Mouse (Mus musculus) G1E (cell line): Measurements from ENCODE around the gene Wdr12. TPM values are rescaled to one million over a fixed set of nuclear protein-coding genes. Genes with fewer than 3 reads are reported as not detected.

Experiments
- ATAC-seq: 2 replicates; pipeline ENCODE4 v1.8.0; 2016; ENCODE audit warnings: mild to moderate bottlenecking; ENCODE audit not compliant: insufficient number of reproducible peaks, poor library complexity, low FRiP score, severe bottlenecking; ENCODE audit errors: extremely low read depth
- DNase-seq: peaks from one replicate; pipeline ENCODE4 v3.0.0; 2012; ENCODE audit warnings: low spot score
- H3K27me3 ChIP-seq: 2 replicates; pipeline ENCODE4 v1.6.1; 2012; ENCODE audit warnings: mild to moderate bottlenecking, low read length, inconsistent platforms; ENCODE audit not compliant: insufficient read depth
- H3K36me3 ChIP-seq: replicated peaks from 2 replicates; pipeline ENCODE3; 2012; ENCODE audit warnings: mild to moderate bottlenecking, inconsistent platforms
- H3K4me1 ChIP-seq: 2 replicates; pipeline ENCODE4 v1.6.1; 2012; ENCODE audit warnings: low read depth, low read length, inconsistent platforms, mixed read lengths; ENCODE audit not compliant: insufficient read depth
- H3K4me3 ChIP-seq: 2 replicates; pipeline ENCODE4 v1.5.1; 2012; ENCODE audit warnings: low read depth, mild to moderate bottlenecking, inconsistent platforms, low read length, moderate library complexity, mixed read lengths
- H3K9me3 ChIP-seq: replicated peaks from 2 replicates; pipeline ENCODE4 v1.6.1; 2012; ENCODE audit warnings: inconsistent platforms
- CTCF ChIP-seq: IDR thresholded peaks from 2 replicates; pipeline ENCODE4 v1.5.1; 2012; ENCODE audit warnings: low read depth, low read length, inconsistent platforms, mixed read lengths
- GATA1 ChIP-seq: IDR thresholded peaks from 2 replicates; pipeline ENCODE4 v1.6.1; 2012; ENCODE audit warnings: borderline replicate concordance, low read length, inconsistent platforms, mixed read lengths
- GATA2 ChIP-seq: IDR thresholded peaks from 2 replicates; pipeline ENCODE4 v1.6.1; 2012; ENCODE audit warnings: low read depth, low read length, inconsistent platforms, borderline replicate concordance
- POLR2AphosphoS5 ChIP-seq: IDR thresholded peaks from 2 replicates; pipeline ENCODE4 v1.6.1; 2012; ENCODE audit warnings: low read depth, low read length, inconsistent platforms; ENCODE audit not compliant: insufficient replicate concordance
- TAL1 ChIP-seq: conservative IDR thresholded peaks from 2 replicates; pipeline ENCODE4 v1.6.1; 2012; ENCODE audit warnings: low read depth, low read length, inconsistent platforms, mixed read lengths
- polyA plus RNA-seq: library from polyadenylated mRNA; stranded (reverse); fragments of >175 nt; gene quantifications from 2 replicates; pipeline ENCODE4 v1.2.3, GENCODE M21; 2012
- total RNA-seq, 2 experiments: library from RNA; stranded (forward) in 1 of 2; stranded (reverse) in 1 of 2; fragments of 200-1000 nt in 1 of 2; fragments of >200 nt in 1 of 2; fragmentation: Nextera tagmentation in 1 of 2; gene quantifications; 2 replicates each; pipeline ENCODE4 v1.2.3; 2014 to 2017

Gene Wdr12
- total RNA-seq (2014; fragmentation: Nextera tagmentation): 133 and 142 TPM in 2 replicates
- total RNA-seq (2017): 171 and 174 TPM in 2 replicates
- polyA plus RNA-seq: 4.7 TPM in 2 replicates

DNA sequence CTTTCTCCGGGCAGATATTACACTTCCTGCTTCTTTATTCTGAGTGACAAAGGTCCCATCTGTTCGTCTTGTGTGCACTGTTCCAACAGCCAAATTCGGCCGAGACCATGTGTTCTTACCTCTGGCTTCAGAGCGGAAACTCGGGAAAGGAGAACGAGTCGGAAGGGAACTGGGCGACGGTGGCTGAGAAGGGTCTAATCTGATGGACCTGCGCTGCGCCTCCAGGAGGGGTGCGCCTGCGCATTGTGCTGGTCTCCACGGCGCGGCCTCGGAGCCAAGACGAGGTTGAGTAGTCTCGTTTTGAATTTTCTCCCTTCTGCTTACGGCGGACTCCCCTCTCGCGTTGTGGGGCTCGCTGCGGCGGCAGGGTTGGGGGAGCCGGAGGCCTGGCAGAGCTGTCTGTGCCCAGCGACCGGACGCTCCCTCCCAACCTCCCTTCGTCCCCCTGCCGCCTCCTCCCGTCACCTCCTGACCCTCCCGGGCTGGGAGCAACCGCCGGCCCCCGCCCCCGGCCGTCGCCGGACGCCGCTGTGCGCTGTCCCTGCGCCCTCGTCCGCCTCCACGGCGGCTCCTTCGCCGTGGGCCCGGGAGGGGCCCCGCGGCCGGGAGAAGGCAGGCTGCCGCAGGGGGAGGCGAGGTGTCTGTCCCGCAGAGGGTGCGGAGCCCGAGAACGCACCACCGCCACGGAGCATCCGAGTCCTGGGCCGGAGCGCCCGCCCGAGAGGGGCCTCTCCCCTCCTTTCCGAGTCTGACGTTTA lies at the start of gene Wdr12, which contains the start of gene Carf:
Gene Wdr12 (minus strand): TSS at position 622 of the 758 bp plus-strand sequence.
Gene Carf (plus strand): TSS at position 224 of the 758 bp plus-strand sequence.
- DNase-seq: peak; percentile 87
- Histone ChIP-seq H3K36me3 (peaks cover 27% of the 10 kb centered on the region), H3K4me3 (peak within 1 kb of the TSS; percentile 86), H3K27me3 (no peaks in the 10 kb centered on the region), H3K9me3 (no peaks in the 10 kb centered on the region), H3K4me1 (peaks cover 33% of the 10 kb centered on the region)
- peak; percentile 65 for ATAC-seq
- TF ChIP-seq POLR2AphosphoS5 (peak; percentile 73; the same call in 1 of the 2 replicates), TAL1 (no peak), GATA2 (no peak), CTCF (no peak), GATA1 (no peak)

DNA sequence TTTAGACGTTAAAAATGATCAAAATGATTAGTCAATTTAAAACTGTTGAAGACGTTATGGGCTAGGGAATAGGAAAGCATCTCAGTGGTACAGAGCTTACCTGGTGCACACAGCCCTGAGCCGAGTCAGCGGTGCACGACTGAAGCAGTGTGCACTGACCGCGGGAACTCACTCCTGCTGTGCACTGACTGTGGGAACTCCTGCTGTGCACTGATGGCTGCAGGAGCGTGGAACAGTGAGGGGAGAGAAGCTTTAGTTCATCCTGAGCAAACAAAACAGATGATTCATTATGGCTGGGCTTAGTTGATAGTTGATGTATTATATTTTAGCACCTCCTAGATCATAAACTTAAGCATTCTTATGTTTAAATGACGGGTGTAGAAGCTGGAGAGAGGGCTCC lies 38.9 kb upstream of the Wdr12 start:
- no peak for ATAC-seq
- no peaks in the 10 kb centered on the region for H3K27me3 ChIP-seq
- DNase-seq: no peak
- TF ChIP-seq GATA1 (no peak), CTCF (no peak), POLR2AphosphoS5 (no peak), TAL1 (no peak)
- H3K4me1 ChIP-seq: no peaks in the 10 kb centered on the region
- H3K9me3 ChIP-seq: no peaks in the 10 kb centered on the region
- peaks cover 48% of the 10 kb centered on the region for H3K36me3 ChIP-seq
- H3K4me3 ChIP-seq: no peak overlapping the region

DNA sequence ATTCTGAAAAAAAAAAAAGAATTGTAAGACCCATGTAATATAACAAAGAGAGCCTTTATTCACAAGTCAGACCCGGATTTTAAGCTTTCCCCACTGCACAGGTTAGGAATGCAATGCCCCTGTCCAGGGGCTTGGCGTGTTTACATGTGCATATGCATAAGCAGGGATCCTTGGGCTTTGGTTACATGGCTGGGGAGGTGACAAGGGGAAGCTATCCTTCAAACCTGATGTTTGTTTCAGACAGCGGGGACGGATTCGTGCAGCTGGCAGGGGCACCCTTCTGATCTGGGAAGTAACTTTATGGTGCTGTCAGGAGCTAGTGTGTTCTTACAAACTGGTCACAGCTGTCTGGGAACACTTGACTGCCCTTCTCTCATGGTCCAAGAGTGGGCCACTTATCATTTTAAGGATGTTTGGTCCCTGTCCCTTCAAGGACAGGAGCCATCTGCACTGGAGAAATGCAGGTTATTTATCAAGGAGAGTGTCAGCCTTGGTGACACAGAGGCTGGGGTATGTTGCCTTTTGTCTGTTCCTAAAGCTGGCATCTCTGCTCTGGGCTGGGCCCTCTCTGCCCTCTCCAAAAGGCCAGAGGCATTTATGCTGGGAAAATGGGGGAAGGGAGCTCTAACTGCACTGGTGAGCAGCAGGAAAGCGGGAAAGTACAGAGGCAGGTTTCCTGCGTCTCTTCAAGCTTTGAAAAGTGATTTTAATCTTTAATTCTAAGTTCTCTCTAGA lies 19.4 kb upstream of the Wdr12 start:
- H3K4me1 ChIP-seq: peaks cover 6% of the 10 kb centered on the region; the same call in 1 of the 2 replicates
- H3K9me3 ChIP-seq: no peaks in the 10 kb centered on the region
- H3K36me3 ChIP-seq: peaks cover 40% of the 10 kb centered on the region
- ATAC-seq (no peak), DNase-seq (no peak)
- TF ChIP-seq GATA1: no peak
- TF ChIP-seq GATA2: no peak
- no peak for TF ChIP-seq CTCF
- no peak for TF ChIP-seq TAL1
- H3K4me3 ChIP-seq: no peak overlapping the region
- H3K27me3 ChIP-seq: no peaks in the 10 kb centered on the region

DNA sequence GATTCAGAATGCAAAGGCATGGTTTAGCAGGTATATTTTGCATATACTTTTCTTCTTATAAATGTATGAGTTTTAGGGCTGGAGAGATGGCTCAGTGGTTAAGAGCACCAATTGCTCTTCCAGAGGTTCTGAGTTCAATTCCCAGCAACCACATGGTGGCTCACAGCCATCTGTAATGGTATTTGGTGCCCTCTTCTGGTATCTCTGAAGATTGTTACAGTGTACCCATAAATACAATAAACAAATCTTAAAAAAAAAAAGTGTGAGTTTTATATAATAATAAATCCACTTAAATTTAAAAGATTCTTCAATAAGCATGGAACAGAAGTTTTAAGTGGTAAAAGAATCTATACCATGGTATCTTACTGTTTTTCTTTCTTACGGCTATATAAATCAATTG lies 6.1 kb upstream of the Wdr12 start:
- TF ChIP-seq GATA1 (no peak), TAL1 (no peak), CTCF (no peak)
- Histone ChIP-seq H3K36me3 (peaks cover 40% of the 10 kb centered on the region), H3K4me1 (peaks cover 7% of the 10 kb centered on the region; the same call in 1 of the 2 replicates), H3K4me3 (no peak overlapping the region), H3K9me3 (no peaks in the 10 kb centered on the region), H3K27me3 (no peaks in the 10 kb centered on the region)
- no peak for DNase-seq
- ATAC-seq: no peak

DNA sequence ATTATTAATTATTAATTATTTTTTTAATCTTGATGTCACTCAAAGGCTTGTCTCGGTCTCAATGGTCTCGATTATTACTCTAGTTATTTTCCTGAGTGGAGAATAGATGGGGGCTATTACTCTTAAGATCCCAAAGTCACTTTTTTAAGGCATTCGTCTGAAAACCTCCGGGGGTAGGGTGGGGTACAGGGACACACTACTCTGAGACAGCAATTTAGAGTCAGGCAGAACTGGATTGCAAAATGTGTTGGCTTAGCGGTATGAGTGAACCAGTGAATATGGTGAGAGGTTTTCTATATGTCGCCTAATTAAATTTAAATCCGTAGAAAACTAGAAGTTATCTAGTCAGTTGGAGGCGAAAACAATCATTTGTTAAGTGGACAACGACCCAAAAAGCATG lies 394 bp upstream of the Wdr12 start:
- peak; percentile 31 for DNase-seq
- Histone ChIP-seq H3K27me3 (no peaks in the 10 kb centered on the region), H3K4me3 (peak overlapping the region; percentile 86), H3K36me3 (peaks cover 22% of the 10 kb centered on the region), H3K9me3 (no peaks in the 10 kb centered on the region), H3K4me1 (peaks cover 33% of the 10 kb centered on the region)
- TF ChIP-seq GATA2 (no peak), TAL1 (no peak), GATA1 (no peak), POLR2AphosphoS5 (no peak), CTCF (no peak)
- ATAC-seq: no peak

DNA sequence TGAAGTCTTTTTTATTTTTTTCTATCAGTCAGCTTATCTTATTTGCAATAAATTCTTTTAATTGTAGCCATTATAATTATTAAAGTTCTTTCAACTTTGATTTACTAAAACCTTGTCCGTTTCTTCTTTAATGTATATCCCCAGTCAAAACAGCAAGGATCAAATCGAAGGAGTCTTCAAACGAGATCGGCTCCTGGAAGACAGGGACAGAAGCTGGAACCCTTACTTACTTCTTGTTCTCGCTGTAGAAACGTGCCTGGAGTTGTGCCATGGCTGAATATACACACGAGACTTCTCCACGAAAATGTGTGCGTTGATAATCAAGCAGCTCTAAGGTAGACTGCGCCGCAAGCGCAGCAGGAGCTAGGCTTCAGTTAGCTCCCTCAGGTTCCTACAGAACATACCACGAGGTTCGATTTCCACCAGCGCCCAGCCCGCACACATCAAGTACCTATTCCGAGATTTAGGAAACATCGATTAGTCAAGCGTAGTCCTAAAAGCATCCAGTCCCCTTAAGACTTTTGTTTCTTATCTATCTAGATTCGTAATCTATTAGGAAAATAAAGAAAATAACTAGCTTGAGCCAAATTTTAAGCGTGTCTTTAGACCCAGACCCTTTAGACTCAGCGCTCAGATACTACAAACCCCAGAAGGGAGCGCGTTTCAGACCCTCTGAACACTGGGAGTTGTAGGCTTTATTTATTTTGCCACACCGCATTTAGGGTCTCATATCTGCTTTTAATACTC lies 995 bp downstream of the Wdr12 start:
- DNase-seq (peak; percentile 66), ATAC-seq (peak; percentile 63)
- H3K4me1 ChIP-seq: peaks cover 33% of the 10 kb centered on the region
- no peaks in the 10 kb centered on the region for H3K27me3 ChIP-seq
- H3K4me3 ChIP-seq: peak overlapping the region; percentile 86
- peaks cover 32% of the 10 kb centered on the region for H3K36me3 ChIP-seq
- H3K9me3 ChIP-seq: no peaks in the 10 kb centered on the region
- TF ChIP-seq POLR2AphosphoS5 (no peak), GATA1 (no peak), CTCF (no peak), TAL1 (no peak), GATA2 (no peak)
